Mouse (Mus musculus): Measurements from ENCODE around the gene Cyp4a10. TPM values are rescaled to one million over a fixed set of nuclear protein-coding genes. Genes with fewer than 3 reads are reported as not detected.

Cyp4a10 gene
- total and polyA plus RNA-seq, 3 experiments: not detected

DNA sequence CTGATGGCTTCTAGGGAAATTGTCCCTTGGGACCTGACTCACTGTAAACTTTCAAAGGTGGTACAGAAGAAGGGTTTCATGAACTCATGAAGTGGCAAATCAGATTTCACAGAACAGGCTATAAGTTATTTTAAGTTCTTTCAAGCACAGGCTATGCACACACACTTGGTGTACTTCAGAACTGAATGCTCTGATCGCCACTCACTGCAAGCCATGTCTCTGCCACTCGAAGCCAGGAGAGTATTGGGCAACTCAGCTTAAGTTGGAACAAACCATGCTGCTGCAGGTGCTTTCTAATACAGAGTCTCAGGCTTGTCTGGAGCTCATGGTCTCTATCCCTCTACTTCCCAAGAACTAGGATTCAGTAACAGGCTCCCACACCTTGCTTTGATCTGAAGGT lies 57.7 kb downstream of the Cyp4a10 start:
- in situ Hi-C loops (cut with MboI; ENCODE audit: low pct_ligation_motif_present, low pct_unique_long_range_greater_than_20kb, low sequenced_read_pairs): no loop called here
- H3K9ac ChIP-seq (ENCODE audit: insufficient read depth, low read depth): no peak overlapping the region
- H3K4me1 ChIP-seq (ENCODE audit: control insufficient read depth in 1 of 2, insufficient read depth in 2 of 2): no peaks in the 10 kb centered on the region
- H3K79me2 ChIP-seq (replicated peaks; ENCODE audit: control insufficient read depth, extremely low read depth, insufficient read depth, poor library complexity, severe bottlenecking): no peaks in the 10 kb centered on the region
- no peak overlapping the region for H3K27ac ChIP-seq (ENCODE audit: insufficient read depth, low read depth)
- H3K4me2 ChIP-seq (ENCODE audit: insufficient read depth, low read depth, poor library complexity, severe bottlenecking): no peak overlapping the region
- DNase-seq (ENCODE audit: extremely low read depth): no peak
- no peak for TF ChIP-seq SIN3A (IDR thresholded peaks at IDR 0.05; ENCODE audit: low read length)
- no peak for TF ChIP-seq NRF1 (IDR thresholded peaks at IDR 0.05; ENCODE audit: low read depth, low read length)
- TF ChIP-seq MAX (IDR thresholded peaks at IDR 0.05; ENCODE audit: low read length): no peak
- TF ChIP-seq MAZ (IDR thresholded peaks at IDR 0.05; ENCODE audit: low read depth, low read length): no peak
- H3K27me3 ChIP-seq (replicated peaks): peaks cover 21% of the 10 kb centered on the region
- no peak overlapping the region for H3K4me3 ChIP-seq (replicated peaks in 1 of 3; ENCODE audit: low read depth in 2 of 3, low read length in 2 of 3, poor library complexity in 1 of 3)
- H3K9me3 ChIP-seq (replicated peaks; ENCODE audit: low read length): no peaks in the 10 kb centered on the region
- H3K36me3 ChIP-seq (replicated peaks in 1 of 2; ENCODE audit: control insufficient read depth in 1 of 2, insufficient read depth in 1 of 2, low read length in 1 of 2): no peaks in the 10 kb centered on the region
- dilution Hi-C loops (cut with MboI; ENCODE audit: extremely low pct_ligation_motif_present, extremely low pct_unique_long_range_greater_than_20kb, low sequenced_read_pairs): no loop called here

DNA sequence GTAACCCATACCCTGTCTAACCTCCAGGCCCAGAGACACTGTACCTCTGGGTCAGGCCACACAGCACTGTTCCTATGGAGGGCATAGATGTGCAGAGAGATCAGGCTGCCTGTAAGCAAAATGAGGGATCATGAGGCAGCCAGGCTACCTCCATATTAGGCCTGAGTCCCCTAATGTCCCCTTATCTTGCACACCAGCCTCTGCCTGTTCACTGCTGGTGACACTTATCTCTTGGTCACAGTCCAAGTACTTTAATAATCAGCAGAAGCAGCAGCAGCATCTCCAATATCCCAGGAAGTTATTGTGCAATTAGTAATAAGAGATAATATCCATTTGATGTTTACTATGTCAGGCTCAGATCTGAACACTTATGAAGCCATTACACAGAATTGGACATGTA lies 65.0 kb downstream of the Cyp4a10 start:
- Histone ChIP-seq H3K27me3 (replicated peaks) (peaks cover 8% of the 10 kb centered on the region), H3K79me2 (replicated peaks; ENCODE audit: control insufficient read depth, extremely low read depth, insufficient read depth, poor library complexity, severe bottlenecking) (no peaks in the 10 kb centered on the region), H3K9me3 (replicated peaks; ENCODE audit: low read length) (no peaks in the 10 kb centered on the region), H3K4me1 (ENCODE audit: control insufficient read depth in 1 of 2, insufficient read depth in 2 of 2) (no peaks in the 10 kb centered on the region), H3K4me3 (replicated peaks in 1 of 3; ENCODE audit: low read depth in 2 of 3, low read length in 2 of 3, poor library complexity in 1 of 3) (no peak overlapping the region), H3K9ac (ENCODE audit: insufficient read depth, low read depth) (no peak overlapping the region), H3K4me2 (ENCODE audit: insufficient read depth, low read depth, poor library complexity, severe bottlenecking) (no peak overlapping the region), H3K36me3 (replicated peaks in 1 of 2; ENCODE audit: control insufficient read depth in 1 of 2, insufficient read depth in 1 of 2, low read length in 1 of 2) (no peaks in the 10 kb centered on the region), H3K27ac (ENCODE audit: insufficient read depth, low read depth) (no peak overlapping the region)
- TF ChIP-seq UBTF (IDR thresholded peaks at IDR 0.05; ENCODE audit: low read depth, low read length) (no peak), USF1 (IDR thresholded peaks at IDR 0.05; ENCODE audit: low read depth, low read length) (no peak), MAX (IDR thresholded peaks at IDR 0.05; ENCODE audit: low read length) (no peak), TBP (conservative IDR thresholded peaks at IDR 0.05; ENCODE audit: low read depth, low read length) (no peak), MAFK (IDR thresholded peaks at IDR 0.05; ENCODE audit: insufficient replicate concordance, low read length) (no peak), SMC3 (IDR thresholded peaks at IDR 0.05; ENCODE audit: low read depth, low read length) (no peak), TCF12 (IDR thresholded peaks at IDR 0.05; ENCODE audit: low read depth, low read length) (no peak), CTCF (conservative IDR thresholded peaks at IDR 0.05 in 1 of 2, IDR thresholded peaks at IDR 0.05 in 1 of 2; ENCODE audit: low read depth in 2 of 2, low read length in 2 of 2) (no peak), POLR2A (IDR thresholded peaks at IDR 0.05; ENCODE audit: low read depth, low read length) (no peak), NRF1 (IDR thresholded peaks at IDR 0.05; ENCODE audit: low read depth, low read length) (no peak), POLR2AphosphoS2 (IDR thresholded peaks at IDR 0.05; ENCODE audit: low read depth, low read length) (no peak), GABPA (IDR thresholded peaks at IDR 0.05; ENCODE audit: insufficient replicate concordance, low read depth, low read length) (no peak), ETS1 (conservative IDR thresholded peaks at IDR 0.05; ENCODE audit: low read depth, low read length) (no peak), ZKSCAN1 (IDR thresholded peaks at IDR 0.05; ENCODE audit: borderline replicate concordance, low read depth, low read length) (no peak)
- dilution Hi-C loops (cut with MboI; ENCODE audit: extremely low pct_ligation_motif_present, extremely low pct_unique_long_range_greater_than_20kb, low sequenced_read_pairs): no loop called here
- DNase-seq (ENCODE audit: extremely low read depth): no peak
- in situ Hi-C loops (cut with MboI; ENCODE audit: low pct_ligation_motif_present, low pct_unique_long_range_greater_than_20kb, low sequenced_read_pairs): no loop called here

Other genes starting within 250 kb of the Cyp4a10 start
- gene Cyp4a12a, start 219.2 kb upstream of the Cyp4a10 start, total RNA-seq (2012; rRNA removed): not detected in 2 replicates
- gene Cyp4a12a, start 219.2 kb upstream of the Cyp4a10 start, total RNA-seq (2014; rRNA removed): not detected in 2 replicates
- gene Cyp4a12a, start 219.2 kb upstream of the Cyp4a10 start, polyA plus RNA-seq (2012; ENCODE audit: insufficient read length, low read depth): not detected in 2 replicates
- gene Cyp4a12b, start 106.6 kb upstream of the Cyp4a10 start, total RNA-seq (2012; rRNA removed): not detected in 2 replicates
- gene Cyp4a12b, start 106.6 kb upstream of the Cyp4a10 start, total RNA-seq (2014; rRNA removed): not detected in 2 replicates
- gene Cyp4a12b, start 106.6 kb upstream of the Cyp4a10 start, polyA plus RNA-seq (2012; ENCODE audit: insufficient read length, low read depth): not detected in 2 replicates
- gene Cyp4a30b, start 65.7 kb upstream of the Cyp4a10 start, total RNA-seq (2012; rRNA removed): not detected in 2 replicates
- gene Cyp4a30b, start 65.7 kb upstream of the Cyp4a10 start, total RNA-seq (2014; rRNA removed): not detected in 2 replicates
- gene Cyp4a30b, start 65.7 kb upstream of the Cyp4a10 start, polyA plus RNA-seq (2012; ENCODE audit: insufficient read length, low read depth): not detected in 2 replicates
- gene Cyp4a14, start 22.1 kb upstream of the Cyp4a10 start, total RNA-seq (2012; rRNA removed): not detected in 2 replicates
- not detected in 2 replicates for gene Cyp4a14, start 22.1 kb upstream of the Cyp4a10 start, total RNA-seq (2014; rRNA removed)
- not detected in 2 replicates for gene Cyp4a14, start 22.1 kb upstream of the Cyp4a10 start, polyA plus RNA-seq (2012; ENCODE audit: insufficient read length, low read depth)
- gene Cyp4a31, start 45.4 kb downstream of the Cyp4a10 start, total RNA-seq (2012; rRNA removed): not detected in 2 replicates
- not detected in 2 replicates for gene Cyp4a31, start 45.4 kb downstream of the Cyp4a10 start, total RNA-seq (2014; rRNA removed)
- gene Cyp4a31, start 45.4 kb downstream of the Cyp4a10 start, polyA plus RNA-seq (2012; ENCODE audit: insufficient read length, low read depth): not detected in 2 replicates
- gene Cyp4a32, start 82.7 kb downstream of the Cyp4a10 start, total RNA-seq (2012; rRNA removed): not detected in 2 replicates
- gene Cyp4a32, start 82.7 kb downstream of the Cyp4a10 start, total RNA-seq (2014; rRNA removed): not detected in 2 replicates
- gene Cyp4a32, start 82.7 kb downstream of the Cyp4a10 start, polyA plus RNA-seq (2012; ENCODE audit: insufficient read length, low read depth): not detected in 2 replicates
- gene Cyp4b1, start 129.5 kb downstream of the Cyp4a10 start, total RNA-seq (2012; rRNA removed): not detected in 2 replicates
- gene Cyp4b1, start 129.5 kb downstream of the Cyp4a10 start, total RNA-seq (2014; rRNA removed): not detected in 2 replicates
- gene Cyp4b1, start 129.5 kb downstream of the Cyp4a10 start, polyA plus RNA-seq (2012; ENCODE audit: insufficient read length, low read depth): not detected in 2 replicates
- 12.3 and 12.9 TPM in 2 replicates for gene Efcab14, start 219.5 kb downstream of the Cyp4a10 start, total RNA-seq (2012; rRNA removed)
- gene Efcab14, start 219.5 kb downstream of the Cyp4a10 start, total RNA-seq (2014; rRNA removed): 12.4 and 13.5 TPM in 2 replicates
- gene Efcab14, start 219.5 kb downstream of the Cyp4a10 start, polyA plus RNA-seq (2012; ENCODE audit: insufficient read length, low read depth): 18.3 and 23.0 TPM in 2 replicates